Mouse (Mus musculus) cerebellum, adult 9-11 months (tissue): ENCODE results near the gene Asb12.
"Not testable (repeated sequence)": the region's sequence is repeated elsewhere in the genome, so short reads cannot be mapped to it uniquely, and the experiment has no call there.

Experiments
- DNase-seq: peaks from one replicate; pipeline ENCODE4 v3.0.0; 2022

Asb12 gene

DNA sequence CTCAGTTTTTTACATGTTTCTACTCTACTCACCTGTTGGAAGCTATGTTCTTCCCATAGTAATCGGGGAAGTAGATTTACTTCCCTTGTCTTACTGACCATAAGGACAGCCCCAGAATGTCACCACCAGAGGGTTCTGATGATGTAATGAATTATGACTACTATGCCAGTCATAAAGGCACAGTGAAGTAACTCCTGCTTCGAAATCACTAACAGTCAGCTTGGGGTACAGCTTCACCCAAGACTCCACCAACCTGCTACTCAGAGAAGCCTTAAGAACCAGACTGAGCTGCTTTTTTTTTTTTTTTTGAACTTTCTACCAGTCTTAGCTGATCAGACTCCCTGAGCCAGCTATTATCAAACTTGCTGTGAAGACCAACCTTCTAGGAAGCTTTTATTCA is at the start of gene Asb12, which contains the start of gene Pfn5:
TSS of gene Asb12 (minus strand) at position 101 of the 400 bp plus-strand sequence.
TSS of gene Pfn5 (plus strand) at position 218 of the 400 bp plus-strand sequence.
- DNase-seq, result no peak

DNA sequence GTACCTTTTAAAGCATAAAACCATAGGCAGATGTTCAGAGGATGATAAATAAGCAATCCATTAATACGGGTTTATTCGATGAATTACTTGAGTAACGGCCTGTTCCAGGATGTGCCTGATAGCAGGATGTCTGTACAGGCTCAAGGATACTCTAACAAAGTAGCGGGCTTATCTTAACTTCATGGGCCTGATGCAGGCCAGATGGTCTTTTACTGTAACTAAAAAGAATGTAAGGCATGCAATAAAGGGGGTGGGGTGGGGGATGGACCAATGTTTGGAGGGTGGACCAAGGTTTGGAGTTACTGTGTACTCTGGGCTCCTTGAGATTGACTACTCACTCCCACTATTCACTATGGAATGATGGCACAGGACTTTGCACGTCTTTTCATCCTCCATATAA is 42.8 kb upstream of the Asb12 start:
- no peak for DNase-seq

DNA sequence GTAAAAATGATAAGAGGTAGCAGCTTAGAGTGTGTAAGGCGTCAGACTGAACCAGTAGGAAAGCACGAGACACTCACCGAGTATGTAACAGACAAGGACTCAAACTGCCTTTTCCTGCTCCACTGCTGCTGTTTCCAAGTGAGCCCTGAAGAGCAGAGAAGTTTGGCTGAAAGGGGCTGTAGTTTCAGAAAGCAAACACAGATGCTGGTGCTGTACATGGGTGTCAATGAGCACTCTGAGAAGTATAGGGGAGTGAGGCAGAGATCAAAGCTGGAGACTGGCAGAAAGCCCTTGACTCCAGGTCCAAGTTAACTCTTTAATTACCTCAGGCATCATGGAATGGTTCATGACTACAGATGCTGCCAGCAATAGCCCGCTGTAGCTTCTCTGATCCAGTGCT is 3.5 kb downstream of the Asb12 start:
- no peak for DNase-seq

DNA sequence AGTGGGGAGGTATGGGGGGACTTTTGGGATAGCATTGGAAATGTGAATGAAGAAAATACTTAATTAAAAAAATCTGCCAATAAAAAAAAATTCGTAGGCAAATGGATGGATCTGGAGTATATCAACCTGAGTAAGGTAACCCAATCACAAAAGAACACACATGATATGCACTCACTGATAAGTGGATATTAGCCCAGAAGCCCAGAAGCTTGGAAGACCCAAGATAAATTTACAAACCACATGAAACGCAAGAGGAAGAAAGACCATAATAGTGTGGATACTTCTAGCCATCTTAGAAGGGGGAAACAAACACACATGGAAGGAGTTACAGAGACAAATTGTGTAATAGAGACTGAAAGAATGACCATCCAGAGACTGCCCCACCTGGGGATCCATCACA is 22.3 kb downstream of the Asb12 start:
- DNase-seq, result not testable (repeated sequence)

DNA sequence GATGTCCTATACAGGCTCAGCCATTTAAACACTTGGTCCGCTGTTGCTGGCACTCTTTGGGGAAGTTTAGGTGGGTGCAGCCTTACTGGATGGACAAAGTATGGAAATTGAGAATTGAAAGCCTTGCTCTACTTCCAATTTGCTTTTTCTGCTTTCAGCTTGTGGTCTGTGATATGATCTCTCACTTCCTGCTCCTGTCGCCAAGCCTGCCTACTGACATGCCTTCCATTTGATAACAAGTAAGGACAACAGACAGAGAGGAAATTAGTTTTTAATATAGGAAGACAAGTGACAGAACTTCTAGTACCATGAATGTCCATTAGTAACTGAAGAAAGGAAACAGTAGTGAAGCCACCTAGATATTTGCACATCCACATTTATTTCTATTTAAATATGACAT is 32.6 kb downstream of the Asb12 start:
- DNase-seq, result no peak

DNA sequence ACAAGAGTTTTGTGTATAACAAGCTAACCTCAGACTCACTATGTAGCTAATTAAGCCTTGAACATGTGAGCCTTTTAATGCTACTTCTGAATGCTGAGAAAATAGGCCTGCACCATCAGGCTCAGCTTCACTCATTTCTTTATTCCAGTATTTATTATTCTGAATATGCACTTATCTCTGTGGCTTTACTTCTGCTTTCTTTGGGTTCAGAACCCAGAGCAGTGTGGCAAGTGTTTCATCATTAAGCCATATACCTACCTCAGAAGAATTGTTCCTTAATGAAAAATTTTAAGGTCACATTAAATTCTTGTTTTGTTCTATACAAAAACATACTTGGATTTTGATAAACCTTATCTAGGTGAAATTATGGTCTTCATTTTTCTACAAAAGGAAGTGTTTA is 33.9 kb downstream of the Asb12 start:
- no peak for DNase-seq

DNA sequence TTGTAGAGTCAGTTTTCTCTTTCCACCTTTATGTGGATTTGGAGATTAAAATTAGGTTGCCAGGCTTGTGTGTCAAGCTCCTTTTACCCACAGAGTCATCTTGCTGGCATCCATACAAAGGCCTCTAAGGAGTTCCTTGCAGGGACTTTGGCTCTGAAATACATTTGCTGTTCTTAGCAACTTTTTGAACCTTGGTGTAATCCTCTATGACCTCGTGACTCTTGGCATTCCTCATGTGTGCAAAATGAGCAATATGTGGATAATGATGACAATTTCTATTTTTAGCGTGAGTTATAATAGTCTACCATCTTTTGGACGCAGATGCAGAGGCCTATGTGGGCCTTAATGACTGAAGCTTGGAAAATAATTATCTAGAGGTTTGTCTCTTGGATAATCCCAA is 100.6 kb downstream of the Asb12 start:
- DNase-seq, result no peak

DNA sequence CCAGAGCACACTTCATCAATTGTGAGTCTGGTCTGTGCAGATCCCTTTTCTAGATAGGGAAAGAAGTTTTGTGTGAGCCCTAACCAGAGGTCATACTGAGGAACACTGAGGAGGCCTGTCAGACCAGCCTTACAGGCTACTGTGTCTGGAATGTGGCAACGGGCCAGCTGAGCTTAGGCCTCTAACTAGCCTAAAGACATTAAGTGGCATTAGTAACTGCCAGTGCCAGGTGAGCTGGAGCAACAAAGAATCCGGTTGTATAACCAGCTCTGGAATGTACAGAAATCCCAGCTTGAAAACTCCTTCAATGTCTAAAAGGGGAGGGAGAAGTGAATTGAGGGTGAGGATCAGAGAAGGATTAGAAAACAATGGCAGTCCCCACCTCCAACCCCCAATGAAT is 111.9 kb downstream of the Asb12 start:
- peak; percentile 34 for DNase-seq

DNA sequence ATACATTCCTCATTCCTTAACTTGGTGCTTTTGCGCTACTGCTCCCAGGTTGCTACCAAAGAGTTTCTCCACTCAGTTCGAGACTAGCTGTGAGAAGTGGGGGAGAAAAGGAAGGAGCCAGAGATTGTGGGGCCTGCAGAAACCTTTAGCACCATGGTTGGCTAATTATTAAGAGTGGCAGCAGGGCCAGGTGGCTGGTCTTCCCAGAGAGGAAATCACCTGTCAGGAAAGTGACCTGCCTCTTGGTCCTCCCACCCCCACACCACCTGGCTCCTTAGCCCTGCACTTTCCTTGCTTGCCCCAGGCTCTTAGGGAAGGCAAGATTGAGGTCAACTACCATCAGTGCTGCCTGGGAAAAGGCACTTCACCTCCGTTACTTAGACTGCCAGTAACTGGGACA is 112.6 kb downstream of the Asb12 start:
- DNase-seq, result peak; percentile 77

DNA sequence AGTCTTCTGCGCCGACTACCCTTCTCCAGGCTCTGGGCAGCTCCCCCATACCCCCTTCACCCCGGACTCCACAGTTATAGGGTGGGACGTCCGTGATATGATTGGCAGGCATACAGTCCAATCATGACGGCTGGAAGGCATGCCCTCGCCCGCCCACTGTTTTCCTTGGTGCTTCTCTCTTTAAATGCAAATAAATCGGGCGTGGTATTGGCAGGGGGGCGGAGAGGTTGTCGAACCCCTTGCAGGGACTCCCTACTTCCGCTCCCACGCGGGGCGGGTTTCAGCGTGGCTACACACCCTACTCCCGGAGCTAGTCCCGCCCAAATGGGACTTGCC is 113.0 kb downstream of the Asb12 start, which contains the start of gene Amer1:
TSS of gene Amer1 (minus strand) at position 97 of the 336 bp plus-strand sequence.
- peak; percentile 92 for DNase-seq

DNA sequence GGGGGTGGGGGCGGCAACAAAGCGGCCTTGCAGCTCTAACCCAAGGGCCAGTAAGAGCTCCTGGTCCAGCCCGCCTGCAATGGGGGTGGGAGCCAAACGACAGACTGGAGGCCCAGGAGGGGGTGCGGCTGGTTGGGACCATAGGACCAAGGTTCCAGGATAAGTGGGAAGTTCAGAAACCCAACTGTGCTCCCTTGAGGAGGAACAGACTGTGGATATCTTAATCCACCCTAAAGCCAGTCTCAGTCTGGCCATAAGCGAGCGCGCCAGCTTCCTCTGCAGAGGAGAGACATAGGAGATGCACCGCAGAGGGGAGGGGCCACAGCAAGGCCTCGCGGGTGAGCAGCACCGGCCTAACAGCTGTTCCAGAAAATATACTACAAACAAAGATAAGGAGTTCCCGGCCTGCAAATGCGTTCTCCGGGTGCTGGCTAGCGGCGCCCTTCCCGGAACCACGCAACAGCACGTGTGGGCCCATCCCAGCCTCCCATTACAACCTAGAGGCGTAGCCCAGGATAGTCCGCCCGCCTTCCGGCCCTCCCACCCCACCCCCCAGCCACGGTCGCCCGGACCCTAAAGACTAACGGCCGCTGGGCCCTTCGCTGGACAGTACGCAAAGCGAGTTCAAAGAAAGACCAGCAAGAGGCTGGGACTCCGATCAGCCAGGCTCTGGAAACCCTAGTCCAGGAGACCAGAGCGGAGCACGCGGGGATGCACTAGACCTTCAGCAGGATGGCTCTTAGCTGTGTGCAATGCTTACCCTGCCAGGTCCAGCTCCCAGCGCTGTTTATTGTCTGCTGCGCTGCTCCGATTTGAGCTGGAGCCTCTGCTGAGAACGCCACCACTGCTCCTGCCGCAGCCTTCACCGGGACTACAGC is 113.7 kb downstream of the Asb12 start:
- peak; percentile 71 for DNase-seq

DNA sequence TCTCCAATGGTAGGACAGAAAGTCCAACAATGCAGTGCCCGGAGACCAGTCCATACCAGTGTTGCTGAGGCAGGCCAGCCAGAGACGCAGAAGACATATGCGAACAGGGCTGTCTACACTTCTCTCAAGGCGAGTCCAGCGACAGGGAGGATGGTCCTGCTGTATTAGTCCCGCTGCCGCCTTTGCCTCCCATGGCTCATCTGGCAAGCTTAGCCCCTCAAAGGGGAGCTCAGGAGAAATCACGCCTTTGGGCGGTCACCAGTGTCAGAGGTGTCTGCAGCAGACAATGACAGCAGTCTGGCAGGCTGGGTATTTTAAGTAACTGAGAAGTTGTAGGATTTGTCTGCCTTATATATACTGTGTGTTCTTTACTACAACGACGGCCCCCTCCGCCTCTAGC is 114.4 kb downstream of the Asb12 start:
- peak; percentile 33 for DNase-seq

DNA sequence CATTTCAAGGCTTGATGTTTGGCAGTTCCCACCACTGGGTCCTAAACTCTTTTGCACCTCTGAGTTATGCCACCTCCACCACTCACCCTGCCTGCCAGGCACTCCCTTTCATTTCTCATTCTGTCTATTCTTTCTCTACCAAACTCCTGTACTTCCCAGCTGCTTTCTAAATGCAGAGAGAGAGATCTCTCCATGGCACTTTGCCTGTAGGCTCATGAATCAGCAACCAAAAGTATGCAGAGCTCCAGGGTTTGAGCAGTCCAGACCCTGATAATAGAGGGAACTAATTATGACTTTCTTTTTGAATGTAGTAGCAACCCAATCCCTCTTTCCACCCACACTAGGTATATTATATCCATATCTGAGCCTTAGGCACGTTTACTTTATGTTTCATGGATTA is 115.5 kb downstream of the Asb12 start:
- no peak for DNase-seq

DNA sequence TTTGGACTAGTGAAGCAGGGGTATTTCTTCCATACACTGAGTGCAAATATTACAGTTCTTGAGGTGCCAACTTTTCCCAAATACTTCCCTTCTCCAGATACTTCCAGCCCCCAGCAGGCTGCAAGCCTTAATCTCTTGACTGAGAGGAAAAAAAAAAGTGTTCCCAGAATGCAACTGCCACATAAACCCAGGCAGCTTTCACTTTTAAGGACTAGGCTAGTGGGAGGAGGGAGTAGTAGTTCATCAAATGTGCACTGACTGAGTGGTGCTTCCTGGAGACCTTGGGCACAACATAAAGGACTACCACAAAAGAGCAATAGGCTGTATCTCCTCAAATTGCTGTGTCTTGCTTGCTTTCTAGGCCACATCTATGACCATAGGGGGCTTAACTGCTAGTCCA is 116.5 kb downstream of the Asb12 start:
- no peak for DNase-seq

DNA sequence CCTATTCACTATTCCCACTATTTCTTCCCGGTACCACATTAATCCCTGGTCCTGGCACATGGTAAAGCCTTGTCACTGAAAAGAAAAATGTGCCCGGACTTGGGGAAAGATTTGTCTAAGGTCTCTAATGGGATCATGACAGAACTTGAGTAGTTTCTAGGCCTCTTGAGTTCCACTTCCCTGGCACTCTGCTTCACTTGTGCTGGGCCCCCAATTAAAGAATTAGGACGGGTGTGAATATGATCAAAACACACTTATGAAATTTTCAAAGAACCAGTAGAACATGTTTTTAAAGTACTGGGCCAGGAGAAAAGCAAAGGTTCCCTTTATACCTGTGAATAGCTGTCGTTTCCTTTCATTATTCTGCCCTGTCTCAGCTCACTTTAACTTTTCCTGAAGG is 119.3 kb downstream of the Asb12 start:
- no peak for DNase-seq

DNA sequence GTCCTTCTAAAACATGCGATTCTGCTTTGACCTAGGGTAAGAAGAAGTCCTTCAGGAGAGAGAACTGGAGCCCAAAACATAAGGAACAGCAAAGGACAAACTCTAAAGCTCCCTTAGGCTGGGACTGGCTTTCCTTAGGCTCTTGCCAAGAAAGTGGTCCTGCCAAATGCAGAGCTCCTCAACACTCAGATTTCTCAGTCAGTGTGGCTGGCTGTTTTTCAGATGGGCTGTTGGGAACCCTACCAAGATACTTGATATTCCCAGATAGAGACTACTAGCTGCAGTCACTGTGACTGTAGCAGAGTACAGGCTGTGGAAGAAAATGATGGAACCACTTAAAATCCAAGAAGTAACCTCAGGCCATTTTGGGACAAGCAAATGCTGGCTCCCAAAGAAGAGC is 120.6 kb downstream of the Asb12 start:
- no peak for DNase-seq
